Mouse (Mus musculus): ENCODE data around the gene Slc8a1.

DNA sequence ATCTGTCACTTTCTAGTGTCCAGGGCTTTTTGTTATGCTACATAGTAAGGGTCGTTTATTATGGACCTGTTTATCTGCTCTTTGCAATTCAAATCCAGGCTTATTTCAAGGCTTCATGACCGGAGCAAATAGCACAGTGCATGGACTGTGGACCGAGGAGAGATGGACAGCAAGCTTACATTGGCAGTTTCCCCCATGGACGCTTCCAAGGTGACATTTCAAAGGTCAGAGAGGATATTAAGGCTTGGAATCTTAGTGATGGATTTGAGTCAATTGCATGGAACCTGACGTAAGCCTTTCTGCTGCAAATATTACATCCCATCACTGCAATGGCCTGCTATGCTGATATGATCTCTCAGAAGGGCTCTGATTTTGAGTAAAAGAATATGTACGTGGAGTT is 362.3 kb downstream of the Slc8a1 start:
- TF ChIP-seq FLI1 (IDR thresholded peaks at IDR 0.05; ENCODE audit: low read length) (no peak), GATA1 (IDR thresholded peaks at IDR 0.05; ENCODE audit: borderline replicate concordance, low read length) (no peak)
